Mouse (Mus musculus) frontal cortex, postnatal 25 days (tissue): ENCODE measurements around the gene Bend6.

Source experiments
- DNase-seq, 2 experiments: peaks; one replicate each; pipeline ENCODE4 v3.0.0; 2022; ENCODE audit warnings: low spot score in 2 of 2

Gene Bend6

DNA sequence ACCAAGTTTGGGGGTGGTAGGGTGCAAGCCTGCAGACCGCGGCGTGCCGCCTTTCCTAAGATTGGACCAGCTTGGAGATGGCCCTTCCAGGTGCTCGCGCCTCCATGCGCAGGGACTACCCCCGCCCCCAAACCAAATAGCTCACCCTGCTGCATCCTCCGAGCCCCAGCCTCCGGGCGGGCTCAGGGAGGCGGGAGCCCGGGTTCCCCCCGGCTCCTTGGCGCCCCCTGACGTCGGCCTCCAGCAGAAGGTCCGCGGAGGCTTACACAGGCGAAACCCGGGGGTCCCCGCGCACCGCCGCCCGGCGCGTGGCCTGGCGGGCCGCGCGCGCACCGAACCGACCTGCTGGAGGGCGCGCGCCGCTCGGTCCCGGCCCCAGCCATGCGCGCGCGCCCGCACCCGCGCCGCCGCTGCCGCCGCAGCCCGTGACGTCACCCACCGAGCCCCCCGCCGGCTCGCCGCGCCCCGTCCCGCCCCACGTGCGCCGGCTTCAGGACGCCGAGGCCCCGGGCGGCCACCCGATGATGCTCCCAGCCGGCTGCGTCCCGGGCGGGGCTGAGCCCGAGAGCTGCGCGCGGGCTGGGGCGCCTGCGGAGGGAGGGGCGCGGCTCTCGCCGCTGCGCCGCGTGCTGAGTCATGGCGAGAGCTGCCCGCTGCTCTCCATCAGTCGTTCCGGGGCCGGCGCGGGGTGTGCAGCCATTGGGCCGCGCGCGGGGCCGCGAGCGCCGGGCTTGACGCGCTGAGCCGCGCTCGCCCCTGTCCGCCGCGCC is at the start of gene Bend6:
TSS of gene Bend6 (minus strand) at position 396 of the 770 bp plus-strand sequence.
- DNase-seq, result peak; percentile 57 to 59

DNA sequence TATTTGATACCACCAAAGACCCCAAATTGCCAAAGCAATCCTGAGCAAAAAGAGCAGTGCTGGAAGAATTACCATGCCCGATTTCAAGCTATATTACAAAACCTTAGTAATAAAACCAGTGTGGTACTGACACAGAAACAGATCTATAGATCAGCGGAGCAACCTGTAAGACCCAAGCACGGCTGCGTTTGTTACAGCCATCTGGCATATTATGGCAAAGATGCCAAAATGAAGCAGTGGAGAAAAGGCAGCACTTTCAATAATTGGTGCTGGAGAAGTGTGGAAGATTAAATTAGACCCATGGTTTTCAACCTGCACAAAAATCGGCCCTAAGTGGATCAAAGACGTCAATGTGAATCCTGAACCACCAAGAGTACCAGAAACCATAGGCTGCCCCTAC is 48.0 kb upstream of the Bend6 start:
- DNase-seq, result no peak

DNA sequence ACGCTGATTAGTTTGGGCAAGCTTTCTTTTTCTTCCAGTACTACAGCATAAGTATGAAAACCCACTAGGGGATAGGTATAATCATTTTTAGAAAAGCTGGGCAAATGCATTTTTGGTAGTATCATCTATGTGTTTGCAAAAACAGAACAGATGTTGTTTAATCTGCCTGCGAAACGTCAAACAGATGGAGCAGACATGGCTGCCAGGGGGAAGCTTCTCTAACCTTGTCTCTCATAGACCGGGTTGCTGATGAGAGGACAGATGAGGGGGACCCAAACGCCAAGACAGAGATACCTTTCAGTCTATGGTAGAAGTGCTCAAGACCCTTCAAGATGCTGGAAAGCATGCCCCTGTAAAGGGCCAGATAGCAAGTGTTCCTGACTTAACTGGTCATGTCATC is 40.9 kb upstream of the Bend6 start:
- DNase-seq, result no peak

DNA sequence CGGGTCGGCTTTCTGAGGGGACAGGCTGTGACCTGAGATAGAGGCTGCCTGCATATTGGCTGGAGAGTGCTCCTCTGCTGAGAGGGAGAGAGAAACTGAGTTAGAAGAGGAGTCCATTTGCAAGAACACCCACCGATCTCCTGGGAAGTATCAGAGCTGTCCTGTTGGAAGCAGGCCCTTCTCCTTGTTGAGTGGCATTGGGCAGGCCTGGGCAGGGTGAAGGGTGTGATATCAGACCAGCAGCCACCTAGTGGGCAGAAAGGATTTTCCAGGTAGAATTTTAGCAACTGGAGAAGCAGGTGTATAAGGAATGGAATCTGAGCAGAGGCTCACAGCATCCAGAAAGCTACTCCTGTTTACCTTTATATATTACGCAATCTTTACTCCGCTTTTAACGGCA is 40.2 kb upstream of the Bend6 start:
- no peak for DNase-seq

DNA sequence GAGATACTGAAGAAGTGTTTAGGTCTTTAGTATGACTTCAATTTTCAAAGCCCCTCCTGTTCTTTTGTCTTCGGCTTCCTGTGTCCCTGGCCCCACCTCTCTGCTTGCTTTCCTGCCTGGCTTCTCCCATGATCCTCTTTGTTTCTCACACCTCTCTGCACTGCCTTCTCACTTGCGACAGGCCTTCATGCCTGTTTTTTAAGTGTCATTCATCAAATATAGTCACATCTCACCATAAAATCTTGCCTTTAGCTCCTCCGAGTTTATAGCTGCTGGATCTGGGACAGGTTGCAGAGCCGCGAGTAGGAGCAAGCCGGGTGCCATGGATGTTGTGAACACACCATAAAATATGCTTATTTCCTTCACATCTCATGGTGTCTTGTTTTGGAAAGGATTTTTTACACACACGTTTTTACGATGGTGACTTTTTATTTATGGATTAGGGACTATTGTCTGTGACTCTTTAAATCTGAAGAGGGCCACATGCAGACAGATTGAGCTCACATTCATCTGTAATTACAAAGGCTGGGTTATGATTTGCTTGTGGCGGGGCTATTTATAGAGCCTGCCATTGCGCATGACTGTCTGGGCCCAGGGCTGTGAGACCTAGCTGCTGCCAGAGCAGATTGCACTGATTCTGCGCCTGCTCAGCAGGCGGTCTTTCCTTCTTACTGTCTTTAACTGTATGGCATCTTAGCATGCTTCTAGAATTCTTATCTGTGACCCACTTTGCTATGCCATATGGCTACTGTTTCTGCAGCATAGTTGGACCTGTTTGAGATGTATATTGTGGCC is 39.2 kb upstream of the Bend6 start:
- DNase-seq, result peak; percentile 37 to 55

DNA sequence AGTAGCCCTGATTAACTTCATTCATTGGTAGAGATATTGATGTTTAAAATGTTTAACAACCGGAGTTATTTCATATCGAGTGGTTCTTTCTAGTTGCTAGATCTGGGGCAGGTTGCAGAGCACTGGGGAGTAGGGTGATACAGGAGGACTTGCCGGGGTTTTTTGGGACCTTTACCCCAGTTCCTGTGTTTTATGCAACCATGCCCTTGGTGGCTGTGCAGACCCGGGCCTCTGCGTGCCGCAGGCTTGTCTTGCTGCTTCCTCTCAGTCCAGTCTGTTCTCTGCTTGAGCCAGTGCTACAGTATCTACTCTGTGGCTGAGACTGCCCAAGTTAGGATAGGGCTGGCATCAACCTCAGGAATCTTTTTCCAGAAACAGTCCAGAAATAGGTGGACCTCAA is 38.1 kb upstream of the Bend6 start:
- no peak for DNase-seq

DNA sequence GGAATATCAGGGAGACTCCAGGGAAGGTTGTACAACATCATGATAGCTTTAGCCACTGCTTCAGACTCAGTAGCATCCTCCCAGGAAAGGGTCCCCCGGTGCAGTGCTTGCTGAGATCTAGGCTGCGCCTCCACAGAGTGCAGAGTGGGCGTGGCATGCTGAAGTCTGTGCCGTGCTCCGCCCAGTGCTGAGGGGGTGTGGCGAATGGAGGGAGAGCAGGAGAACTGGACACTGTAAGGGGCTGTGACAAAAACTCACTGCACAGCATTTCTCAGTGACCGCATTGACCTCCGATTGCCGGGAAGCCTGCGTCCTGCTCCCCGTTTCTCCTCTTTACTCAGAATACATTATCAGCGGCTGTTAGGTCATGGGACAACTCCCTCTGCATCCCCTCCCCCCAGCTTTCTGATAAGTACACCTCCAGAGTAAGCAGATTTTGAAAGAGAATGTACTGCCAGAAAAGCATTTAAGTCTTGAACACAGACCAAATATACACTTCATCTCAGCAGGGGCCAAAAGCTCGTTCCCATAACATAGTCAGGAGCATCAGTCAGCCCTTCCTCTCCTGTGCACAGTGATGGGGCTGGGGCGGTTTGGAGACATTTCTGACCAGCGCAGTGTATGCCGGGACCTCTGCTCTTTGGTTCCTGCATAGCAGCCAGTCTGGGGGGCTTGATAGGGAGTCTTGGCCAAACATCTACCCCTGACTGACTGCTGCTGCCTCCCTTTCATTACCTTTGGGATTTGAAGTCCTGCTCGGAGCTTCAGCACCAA is 37.5 kb upstream of the Bend6 start:
- no peak for DNase-seq

DNA sequence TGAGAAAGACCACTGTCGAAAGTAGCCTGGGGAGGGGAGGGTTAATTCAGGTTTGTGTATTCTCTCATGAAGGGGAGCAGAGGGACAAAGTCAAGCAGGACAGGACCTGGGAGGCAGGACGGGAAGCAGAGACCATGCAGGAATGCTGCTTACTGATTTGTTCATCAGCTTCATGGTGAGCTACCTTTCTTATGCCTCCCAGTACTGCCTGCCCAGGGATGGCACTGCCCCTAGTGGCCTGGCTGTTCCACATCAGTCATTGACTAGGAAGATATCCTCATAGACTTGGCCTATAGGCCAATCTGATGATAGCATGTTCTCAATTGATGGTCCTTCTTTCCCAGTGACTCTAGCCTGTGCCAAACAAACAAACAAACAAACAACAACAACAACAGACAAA is 36.3 kb upstream of the Bend6 start:
- no peak for DNase-seq

DNA sequence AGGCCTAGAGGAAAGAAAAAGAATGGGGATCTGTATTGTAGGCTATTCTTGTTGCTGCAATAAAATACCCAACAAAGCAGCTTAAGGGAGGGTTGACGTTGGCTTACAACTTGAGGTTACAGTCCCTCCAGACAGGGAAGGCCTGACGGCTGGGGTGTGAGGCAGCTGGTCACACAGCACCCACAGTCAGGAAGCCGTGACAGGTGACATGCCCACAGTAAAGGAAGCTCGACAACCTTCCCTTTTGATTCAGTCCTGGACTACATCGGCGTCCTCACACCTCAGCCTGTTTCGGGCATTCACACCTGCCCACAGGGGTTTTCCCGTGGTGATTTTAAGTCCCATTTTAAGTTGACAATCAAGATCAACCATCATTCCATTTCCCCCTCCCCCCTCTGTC is 35.0 kb upstream of the Bend6 start:
- no peak for DNase-seq

DNA sequence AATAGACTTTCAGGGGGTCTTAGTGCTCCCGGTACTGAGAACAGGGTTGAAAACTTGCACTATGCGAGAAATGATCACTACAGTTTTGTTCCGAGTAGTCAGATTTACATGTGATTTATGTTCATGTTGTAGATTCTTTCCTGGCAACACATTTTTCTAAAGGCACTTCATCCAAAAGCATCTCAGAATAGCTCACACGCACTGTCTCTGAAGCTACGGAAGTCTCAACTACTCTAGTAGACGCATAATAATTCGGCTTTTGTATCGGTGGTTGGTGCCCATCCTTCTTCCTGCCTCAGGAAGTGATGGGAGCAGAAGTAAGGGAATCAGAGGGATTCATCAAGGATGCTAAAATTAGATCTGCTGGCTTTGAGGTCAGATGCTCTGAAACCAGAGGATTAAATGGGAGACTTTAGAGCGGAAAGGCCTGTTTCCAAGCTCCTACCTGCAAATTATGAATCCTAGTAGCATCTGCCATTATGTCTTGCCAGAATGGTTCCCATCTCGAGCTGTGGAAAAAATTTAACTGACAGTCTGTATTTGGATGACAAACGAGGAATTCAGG is 32.8 kb upstream of the Bend6 start:
- no peak for DNase-seq

DNA sequence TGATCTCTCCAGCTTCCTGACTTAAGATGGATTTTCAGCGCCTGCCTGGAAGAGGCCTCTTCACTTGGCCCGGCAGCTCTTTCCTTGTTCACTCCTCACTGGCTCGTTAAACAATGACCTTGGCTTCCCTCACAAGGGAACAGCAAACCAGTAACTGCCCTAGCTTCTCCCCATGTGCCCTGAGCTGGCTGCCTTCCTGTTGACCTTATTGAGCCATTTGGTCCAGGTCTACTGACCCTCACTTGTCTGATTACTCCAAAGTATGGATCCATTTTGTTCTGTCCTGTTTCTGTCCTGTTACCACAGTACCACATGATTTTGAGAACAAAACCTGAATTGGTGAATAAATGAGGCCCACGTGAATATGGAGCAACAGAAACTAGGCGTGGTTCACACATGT is 32.2 kb upstream of the Bend6 start:
- DNase-seq, result no peak

DNA sequence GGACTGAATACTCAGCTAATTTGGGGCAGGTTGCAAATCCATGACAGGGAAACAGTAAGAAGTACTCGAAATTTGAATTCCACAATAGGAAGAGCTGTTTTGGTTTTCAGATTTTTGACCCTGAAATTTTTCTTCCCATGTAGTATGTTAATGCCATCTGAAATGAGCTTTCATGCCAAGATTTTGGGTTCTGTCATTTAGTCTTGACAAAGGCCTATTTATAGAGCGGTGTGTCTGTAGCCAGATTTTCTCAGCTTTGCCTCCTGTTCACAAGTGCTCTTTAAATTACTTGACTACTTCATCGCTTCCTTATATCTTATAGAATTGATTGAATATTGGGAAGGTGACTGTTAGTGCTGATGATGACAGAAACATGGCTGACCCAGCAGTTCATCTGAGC is 28.3 kb upstream of the Bend6 start:
- DNase-seq, result no peak

DNA sequence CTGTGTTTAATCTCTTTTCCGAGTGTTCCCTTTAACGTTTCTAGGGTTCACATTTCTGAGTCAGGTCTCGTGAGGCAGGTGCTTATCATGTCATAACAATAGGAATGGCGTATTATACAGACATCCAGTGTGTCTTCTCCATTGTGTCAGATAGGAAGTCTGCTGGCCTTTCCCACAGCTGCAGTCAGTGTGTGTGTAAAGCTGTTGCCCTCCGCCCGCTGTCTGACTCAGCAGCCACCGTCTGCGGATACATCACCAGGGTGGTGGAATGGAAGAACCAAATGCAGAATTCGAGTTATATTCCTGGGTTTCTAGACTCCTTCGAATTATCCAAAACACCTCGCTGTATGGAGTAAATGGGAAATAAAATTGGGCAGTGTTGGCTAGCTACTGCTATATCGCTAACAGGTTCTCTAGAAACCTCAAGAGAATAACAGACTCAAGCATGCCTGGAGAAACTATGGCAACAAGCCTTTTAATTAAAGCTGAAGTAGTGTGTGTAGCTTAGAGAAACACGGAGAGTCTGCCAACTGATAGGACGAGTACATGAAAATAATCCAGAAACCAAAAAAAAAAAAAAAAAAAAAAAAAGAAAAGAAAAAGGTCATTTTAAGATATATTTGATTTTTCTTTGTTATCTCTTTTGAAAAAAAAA is 25.4 kb upstream of the Bend6 start:
- DNase-seq, result no peak

DNA sequence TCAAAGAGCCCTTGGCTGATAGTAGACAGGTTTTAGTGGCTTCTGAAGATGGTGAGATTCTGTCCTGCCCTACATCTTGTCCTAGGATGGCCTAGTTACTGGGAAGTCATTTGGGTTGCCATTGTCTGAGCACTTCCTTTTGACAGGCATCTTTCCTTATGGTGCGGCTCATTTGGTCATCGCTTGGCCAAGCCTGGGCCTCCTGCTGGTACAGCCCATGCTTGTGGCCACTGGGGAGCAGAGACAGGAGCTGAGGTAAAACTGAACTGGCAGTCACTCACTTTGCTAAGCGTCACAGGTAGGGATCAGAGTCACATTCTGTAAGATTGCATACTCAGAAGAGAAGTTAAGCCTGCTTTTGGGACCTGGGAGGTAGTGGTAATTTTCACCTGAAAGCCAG is 24.6 kb upstream of the Bend6 start:
- no peak for DNase-seq

DNA sequence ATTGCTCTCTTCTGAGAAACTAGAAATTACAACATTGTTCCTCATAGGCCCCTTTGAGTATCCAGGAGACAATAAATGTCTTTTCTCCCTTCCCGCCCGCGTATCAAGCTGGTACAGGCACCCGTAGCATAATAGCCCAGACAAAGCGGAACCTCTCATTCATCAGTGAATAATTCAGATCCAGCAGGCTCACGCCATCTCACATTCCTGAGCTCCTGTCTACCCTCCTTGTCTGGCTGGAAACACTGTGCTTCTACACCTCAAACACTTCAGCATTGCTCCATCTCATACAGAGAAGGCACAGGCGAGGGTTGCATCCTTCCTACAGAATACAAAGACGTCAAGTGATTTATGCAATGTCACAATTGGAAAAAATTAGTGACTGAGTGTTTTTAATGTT is 24.2 kb upstream of the Bend6 start:
- no peak for DNase-seq

DNA sequence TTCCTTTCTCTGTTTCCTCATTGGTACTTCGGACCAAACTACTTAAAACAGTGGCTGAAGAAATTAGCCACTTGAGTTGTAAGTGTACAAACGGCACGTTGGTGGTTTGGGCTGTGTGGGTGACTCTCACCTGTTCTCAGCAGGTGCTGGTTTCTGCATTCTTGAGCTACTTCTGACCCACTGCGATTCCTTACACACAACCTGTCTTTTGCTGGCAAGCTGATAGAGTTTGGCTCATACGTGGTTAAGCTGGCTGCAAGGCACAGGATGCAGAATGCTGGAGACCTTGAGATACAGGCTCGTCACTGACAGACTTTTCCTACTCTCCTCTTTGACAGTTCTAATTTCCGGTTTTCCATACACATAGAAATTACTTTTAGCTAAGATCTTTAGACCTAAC is 19.9 kb upstream of the Bend6 start:
- no peak for DNase-seq

DNA sequence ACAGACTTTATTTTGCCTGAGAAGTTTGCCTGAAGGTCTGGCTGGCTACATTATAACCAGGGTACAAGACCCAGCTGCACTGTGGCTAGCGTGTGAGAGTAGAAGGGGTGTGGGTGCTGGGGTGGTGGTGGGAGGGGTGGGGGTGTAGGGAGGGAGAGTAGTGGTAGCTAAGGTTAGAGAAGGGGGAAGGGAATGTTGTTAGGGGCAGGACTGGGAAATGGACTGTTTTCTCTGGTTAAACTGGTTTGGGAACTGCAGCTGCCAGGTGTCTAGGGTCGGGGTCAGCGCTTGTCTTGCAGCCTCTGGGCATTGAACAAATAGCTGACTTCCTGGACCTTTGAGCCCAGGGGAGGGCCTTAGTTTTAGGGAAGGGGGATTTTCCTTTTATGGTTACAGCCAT is 17.7 kb upstream of the Bend6 start:
- DNase-seq, result no peak

DNA sequence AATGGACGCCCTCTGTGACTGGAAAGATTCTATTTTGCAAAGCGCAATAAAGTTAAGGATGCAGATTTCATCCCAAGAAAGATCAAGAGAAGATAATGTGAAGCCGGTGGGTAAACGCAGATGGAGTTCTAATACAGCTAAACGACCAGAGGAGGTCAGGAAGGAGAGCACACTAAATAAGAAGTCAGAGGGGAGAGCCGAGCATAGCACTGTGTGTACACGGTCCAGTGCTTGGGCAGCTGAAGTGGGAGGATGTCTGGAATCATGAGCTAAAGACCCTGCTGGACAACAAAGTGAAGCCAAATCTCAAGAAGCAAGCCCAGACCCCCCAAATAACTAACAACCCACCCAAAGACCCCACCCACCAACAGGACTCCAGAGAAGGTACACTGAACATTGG is 15.4 kb upstream of the Bend6 start:
- DNase-seq, result no peak

DNA sequence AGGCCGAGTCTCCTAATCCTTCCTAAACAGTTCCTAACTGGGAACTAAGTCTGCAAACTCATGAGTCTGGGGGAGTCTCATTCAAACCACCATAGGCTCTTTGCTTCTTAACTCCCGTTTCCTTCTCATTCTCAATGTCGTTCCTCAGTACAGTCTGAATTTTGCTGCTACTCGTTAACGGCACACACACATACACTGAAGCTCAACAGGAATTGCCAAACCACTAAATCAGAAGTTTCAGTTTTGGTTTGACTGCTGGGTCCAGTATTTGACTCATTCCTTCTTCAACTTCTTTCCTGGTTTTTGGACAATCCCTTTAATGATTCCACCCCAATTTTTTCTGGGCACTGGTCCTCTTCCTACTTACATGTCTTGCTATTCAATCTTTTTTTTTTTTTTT is 8.9 kb upstream of the Bend6 start:
- DNase-seq, result no peak

DNA sequence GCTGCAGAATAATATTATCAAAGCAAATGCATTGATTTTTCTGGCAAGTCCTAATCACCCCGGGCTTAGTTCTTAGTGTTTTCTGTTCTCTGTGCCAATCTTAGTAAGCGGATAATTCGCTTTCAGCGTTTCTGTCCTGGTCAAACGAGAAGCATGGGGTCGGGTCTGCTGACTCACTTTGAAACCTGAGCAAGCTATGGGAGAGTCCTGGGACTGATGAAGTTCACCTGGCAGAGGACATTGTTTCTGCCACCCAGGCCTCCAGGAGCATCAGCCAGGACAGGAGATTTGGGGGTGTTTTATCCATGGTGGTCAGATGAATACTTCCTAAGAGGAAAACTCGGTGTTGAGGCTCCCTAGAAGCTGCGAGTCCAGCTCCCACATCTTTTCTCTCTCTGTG is 4.0 kb upstream of the Bend6 start:
- no peak for DNase-seq

DNA sequence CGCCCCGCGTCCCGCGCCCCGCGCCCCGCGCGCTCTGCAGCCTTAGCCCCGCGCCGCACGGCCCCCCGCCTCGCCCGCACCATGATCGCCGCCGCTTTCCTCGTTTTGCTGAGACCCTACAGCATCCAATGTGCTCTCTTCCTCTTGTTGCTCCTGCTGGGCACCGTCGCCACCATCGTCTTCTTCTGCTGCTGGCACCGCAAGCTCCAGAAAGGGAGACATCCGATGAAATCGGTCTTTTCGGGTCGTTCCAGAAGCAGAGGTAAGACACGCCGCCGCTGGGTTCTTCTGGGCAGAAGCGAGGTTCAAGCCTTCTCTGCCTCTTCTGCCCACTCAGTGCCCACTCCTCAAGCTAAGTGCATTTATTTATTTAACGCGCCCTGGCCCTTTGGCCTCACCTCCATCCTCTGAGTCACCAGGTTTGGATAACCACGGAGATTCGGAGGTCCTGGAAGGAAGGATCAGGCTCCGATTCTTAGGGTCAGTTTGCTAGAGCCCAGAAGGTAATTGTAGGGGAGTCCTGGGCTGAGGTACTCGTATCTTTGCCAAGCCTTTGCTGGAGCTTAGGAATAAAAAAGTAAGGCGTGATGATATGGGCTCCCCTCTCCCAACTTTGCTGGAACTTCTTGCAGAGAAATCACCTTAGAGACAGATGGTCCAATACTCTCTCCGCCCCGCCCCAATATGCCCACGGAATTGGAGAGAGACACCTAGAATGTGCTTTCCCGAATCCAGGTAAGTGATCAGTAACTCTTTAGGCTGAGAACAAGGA is 761 bp upstream of the Bend6 start, which contains the start of gene Dst:
TSS of gene Dst (plus strand) at position 35 of the 772 bp plus-strand sequence.
- DNase-seq, result no peak
